Mouse (Mus musculus) hindbrain, embryonic 14.5 days (tissue): ENCODE data around the gene Svopl. TPM values are rescaled to one million over a fixed set of nuclear protein-coding genes. Genes with fewer than 3 reads are reported as not detected.
A peak's percentile ranks its signal among the peaks of the same experiment; 100 is the strongest.

Source experiments
- ATAC-seq: fragments of 200-750 bp; cut with Nextera tagmentation; 2 replicates; pipeline ENCODE4 v1.8.0; 2017; ENCODE audit warnings: moderate number of reproducible peaks, mild to moderate bottlenecking, moderate TSS enrichment, moderate library complexity; ENCODE audit not compliant: low FRiP score
- DNase-seq: peaks from one replicate; pipeline ENCODE4 v3.0.0-alpha.2; 2015; ENCODE audit warnings: low spot score
- H3K27ac ChIP-seq: fragments of 300-500 bp; sonication (generic); 2 replicates; pipeline ENCODE4 v1.5.1; 2014; ENCODE audit warnings: mild to moderate bottlenecking, moderate library complexity
- H3K27me3 ChIP-seq: fragments of 300-500 bp; sonication (generic); 2 replicates; pipeline ENCODE4 v1.6.1; 2014; ENCODE audit warnings: mild to moderate bottlenecking, low read length, mixed read lengths; ENCODE audit not compliant: control insufficient read depth, insufficient read depth
- H3K36me3 ChIP-seq: fragments of 300-500 bp; sonication (generic); replicated peaks from 2 replicates; pipeline ENCODE4 v1.6.1; 2014; ENCODE audit not compliant: control insufficient read depth, insufficient read depth
- H3K4me1 ChIP-seq: fragments of 300-500 bp; sonication (generic); replicated peaks from 2 replicates; pipeline ENCODE4 v1.6.1; 2014; ENCODE audit warnings: antibody characterized with exemption, low read length, mixed read lengths; ENCODE audit not compliant: control insufficient read depth, insufficient read depth
- H3K4me2 ChIP-seq: fragments of 300-500 bp; sonication (generic); replicated peaks from 2 replicates; pipeline ENCODE4 v1.6.1; 2014; ENCODE audit warnings: mild to moderate bottlenecking, moderate library complexity
- H3K4me3 ChIP-seq: fragments of 300-500 bp; sonication (generic); replicated peaks from 2 replicates; pipeline ENCODE4 v1.5.1; 2014; ENCODE audit warnings: mild to moderate bottlenecking, low read length
- H3K9ac ChIP-seq: fragments of 300-500 bp; sonication (generic); 2 replicates; pipeline ENCODE4 v1.6.1; 2014
- H3K9me3 ChIP-seq: fragments of 300-500 bp; sonication (generic); 2 replicates; pipeline ENCODE4 v1.6.1; 2016; ENCODE audit warnings: low read length; ENCODE audit not compliant: control insufficient read depth
- WGBS: fragments of 180-500 bp; shearing (Covaris S2); extraction: QIAGEN DNeasy Blood & Tissue Kit; methylation state at CpG from one replicate; pipeline ENCODE4 v1.1.7; 2014; 5-methylcytosine and 5-hydroxymethylcytosine counted together
- polyA plus RNA-seq: library from polyadenylated mRNA; unstranded; fragments of >200 nt; fragmentation: Nextera tagmentation; extraction: Ambion mirVana; gene quantifications from 2 replicates; pipeline ENCODE4 v1.2.1, GENCODE M21; 2014

The Svopl gene
- polyA plus RNA-seq, 1 experiment from 2014 or later, result 1.6 TPM

DNA sequence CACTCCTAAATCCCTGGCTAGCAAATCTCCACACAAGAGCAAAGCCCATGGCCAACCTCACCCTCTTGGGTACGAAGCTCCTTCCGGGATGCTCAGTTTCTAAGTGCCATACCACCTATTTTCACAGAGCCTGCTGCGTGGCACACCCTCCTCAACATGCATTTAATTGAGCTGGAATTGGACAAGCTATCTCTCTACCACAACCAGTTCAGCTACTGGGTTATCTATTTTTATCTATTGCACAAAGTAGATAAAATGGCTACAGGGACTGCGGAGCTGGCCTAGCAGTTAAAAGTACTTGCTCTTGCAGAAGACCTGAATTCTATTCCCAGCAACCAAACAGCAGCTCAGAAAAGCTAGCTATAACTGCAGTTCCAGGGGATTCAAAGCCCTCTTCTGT lies 24.5 kb upstream of the Svopl start:
- Histone ChIP-seq H3K9me3 (no peaks in the 10 kb centered on the region; the same call in 1 of the 2 replicates), H3K4me2 (no peak overlapping the region), H3K4me3 (no peak overlapping the region), H3K27me3 (no peaks in the 10 kb centered on the region), H3K27ac (no peak overlapping the region), H3K9ac (no peak overlapping the region), H3K36me3 (no peaks in the 10 kb centered on the region), H3K4me1 (peaks cover under 1% of the 10 kb centered on the region; the same call in 1 of the 2 replicates)
- 91% methylated on average over 4 of the region's 4 CpGs for WGBS
- ATAC-seq, result no peak
- no peak for DNase-seq

DNA sequence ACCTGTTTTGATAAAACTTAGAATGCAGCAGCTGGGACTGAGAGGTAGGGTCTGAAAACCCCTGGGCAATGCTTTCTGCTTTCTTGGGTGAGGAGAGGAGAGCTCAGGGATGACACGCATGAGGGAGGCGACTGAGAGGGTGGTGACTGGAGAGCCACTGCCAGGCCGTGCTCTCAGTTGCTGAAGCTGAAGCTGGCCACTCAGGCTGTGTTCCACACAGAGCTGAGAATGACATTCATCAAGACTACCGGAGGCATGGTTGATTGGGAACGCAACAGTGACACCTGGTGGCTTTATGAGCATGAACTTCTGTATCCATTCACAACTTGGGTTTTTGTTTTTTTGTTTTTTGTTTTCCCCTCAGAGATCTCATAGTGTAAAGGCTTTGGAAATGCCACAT lies 19.4 kb upstream of the Svopl start:
- DNase-seq, result peak; percentile 85
- H3K4me2 ChIP-seq, result 0 out of 2 replicates have a peak overlapping the region, but pooled peaks have one; percentile 24

DNA sequence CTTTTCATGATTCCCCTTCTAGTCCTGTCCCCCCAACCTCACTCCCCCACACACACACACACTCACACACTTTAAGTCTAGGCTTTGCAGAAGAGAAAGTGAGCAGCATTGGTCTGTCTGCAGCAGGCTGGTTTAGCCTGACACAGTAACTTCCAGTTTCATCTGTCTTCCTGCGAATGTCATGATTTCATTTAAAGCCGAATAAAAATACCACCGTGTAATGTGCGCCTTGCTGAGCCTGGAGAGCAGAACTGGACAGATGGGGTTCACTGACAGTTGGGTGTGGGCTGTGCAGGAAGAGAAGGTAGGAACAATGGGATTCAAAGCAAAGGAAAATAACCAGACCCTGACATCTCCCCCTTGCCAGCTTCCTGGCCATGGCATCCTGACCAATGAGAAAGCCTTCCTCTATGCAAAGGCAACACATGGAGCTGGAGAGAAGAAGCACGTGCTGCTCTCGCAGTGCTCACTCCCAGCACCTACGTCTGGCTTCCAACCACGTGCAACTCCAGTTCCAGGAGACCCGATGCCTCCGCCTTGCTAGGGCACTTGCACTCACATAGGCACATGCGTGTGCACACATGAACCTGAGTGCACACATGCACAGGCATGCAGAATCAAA lies 18.8 kb upstream of the Svopl start:
- Histone ChIP-seq H3K4me1 (peaks cover 9% of the 10 kb centered on the region), H3K4me3 (no peak overlapping the region), H3K4me2 (no peak overlapping the region), H3K9ac (no peak overlapping the region; the same call in 1 of the 2 replicates), H3K27ac (peak overlapping the region; percentile 4; the same call in 1 of the 2 replicates), H3K27me3 (no peaks in the 10 kb centered on the region), H3K9me3 (no peaks in the 10 kb centered on the region), H3K36me3 (no peaks in the 10 kb centered on the region)
- DNase-seq (no peak), ATAC-seq (peak; percentile 59; the same call in 1 of the 2 replicates)
- 70% methylated on average over 11 of the region's 11 CpGs for WGBS

More for the DNA sequence above, 19.4 kb upstream of the Svopl start:
- Histone ChIP-seq H3K4me3 (no peak overlapping the region), H3K9ac (no peak overlapping the region; the same call in 1 of the 2 replicates), H3K36me3 (no peaks in the 10 kb centered on the region), H3K27me3 (no peaks in the 10 kb centered on the region), H3K27ac (peak overlapping the region; percentile 4; the same call in 1 of the 2 replicates), H3K4me1 (peaks cover 9% of the 10 kb centered on the region), H3K9me3 (no peaks in the 10 kb centered on the region)
- peak; percentile 87 for ATAC-seq
- WGBS, result 3% methylated on average over 5 of the region's 5 CpGs

DNA sequence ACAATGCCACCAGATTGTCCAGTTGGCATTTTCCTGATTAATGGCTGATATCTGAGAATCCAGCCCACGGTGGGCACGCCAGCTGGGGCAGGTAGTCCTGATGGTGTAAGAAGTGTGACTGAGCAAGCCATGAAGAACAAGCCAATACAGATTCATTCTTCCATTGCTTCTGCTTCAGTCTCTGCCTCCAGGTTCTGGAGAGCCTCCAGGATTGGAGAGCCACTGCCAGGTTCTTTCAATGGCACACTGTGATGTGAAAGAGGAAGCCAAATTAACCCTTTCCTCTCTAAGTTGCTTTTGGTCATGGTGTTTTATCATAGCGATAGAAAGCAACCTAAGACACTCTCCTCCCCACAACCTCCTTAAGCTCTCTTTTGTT lies 18.3 kb upstream of the Svopl start:
- WGBS, result 63% methylated on average over 3 of the region's 3 CpGs
- no peak for ATAC-seq
- H3K27ac ChIP-seq, result no peak overlapping the region
- H3K27me3 ChIP-seq, result no peaks in the 10 kb centered on the region
- H3K9me3 ChIP-seq, result no peaks in the 10 kb centered on the region
- DNase-seq, result peak; percentile 56
- peaks cover 9% of the 10 kb centered on the region for H3K4me1 ChIP-seq
- H3K4me3 ChIP-seq, result no peak overlapping the region
- no peak overlapping the region for H3K9ac ChIP-seq
- no peak overlapping the region for H3K4me2 ChIP-seq
- H3K36me3 ChIP-seq, result no peaks in the 10 kb centered on the region

DNA sequence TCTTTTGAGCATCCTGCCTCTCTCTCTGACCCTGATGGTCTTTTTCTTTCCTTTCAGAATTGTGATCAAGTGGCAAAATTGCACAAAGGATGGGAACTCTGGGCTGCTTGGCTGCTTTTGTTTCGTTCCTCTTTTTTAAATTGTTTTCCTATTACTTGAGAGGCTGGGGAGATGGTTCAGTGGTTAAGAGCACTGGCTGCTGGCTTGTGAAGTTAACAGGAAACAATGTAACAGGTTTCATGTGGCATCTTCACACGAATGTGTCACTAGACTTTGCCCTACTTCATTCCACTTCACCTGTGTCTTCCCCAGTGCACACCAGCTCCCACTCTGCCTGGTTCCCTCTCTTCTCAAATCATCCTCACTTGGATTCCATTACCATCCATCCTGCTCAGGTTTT lies 17.8 kb upstream of the Svopl start:
- Histone ChIP-seq H3K9me3 (no peaks in the 10 kb centered on the region), H3K27me3 (no peaks in the 10 kb centered on the region), H3K27ac (no peak overlapping the region), H3K4me3 (no peak overlapping the region), H3K4me1 (peaks cover 9% of the 10 kb centered on the region), H3K9ac (no peak overlapping the region), H3K4me2 (no peak overlapping the region), H3K36me3 (no peaks in the 10 kb centered on the region)
- WGBS, result 76% methylated on average over 2 of the region's 2 CpGs
- ATAC-seq, result no peak
- DNase-seq, result no peak

DNA sequence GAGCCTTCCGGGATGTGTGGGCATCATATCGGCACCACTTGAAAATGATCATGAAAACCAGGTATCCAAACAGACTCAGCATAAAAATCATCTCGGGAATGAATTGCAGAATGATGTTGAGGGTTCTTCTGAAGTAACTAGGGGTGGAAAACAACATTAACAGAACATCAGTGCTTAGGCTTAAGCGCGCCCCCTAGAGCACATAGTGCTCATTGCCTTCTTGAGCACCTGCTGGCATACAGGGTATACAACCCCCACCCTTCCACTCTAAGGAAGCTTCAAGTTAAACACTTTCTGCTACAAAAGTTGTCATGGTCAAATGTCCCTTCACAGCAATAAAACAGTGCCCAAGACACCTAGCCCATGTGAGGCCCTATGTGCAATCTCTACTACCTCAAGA lies 12.0 kb upstream of the Svopl start:
- Histone ChIP-seq H3K9ac (no peak overlapping the region), H3K9me3 (no peaks in the 10 kb centered on the region), H3K36me3 (no peaks in the 10 kb centered on the region), H3K27ac (no peak overlapping the region), H3K27me3 (no peaks in the 10 kb centered on the region), H3K4me1 (no peaks in the 10 kb centered on the region), H3K4me2 (no peak overlapping the region), H3K4me3 (no peak overlapping the region)
- ATAC-seq, result no peak
- 60% methylated on average over 5 of the region's 5 CpGs for WGBS
- DNase-seq, result no peak

DNA sequence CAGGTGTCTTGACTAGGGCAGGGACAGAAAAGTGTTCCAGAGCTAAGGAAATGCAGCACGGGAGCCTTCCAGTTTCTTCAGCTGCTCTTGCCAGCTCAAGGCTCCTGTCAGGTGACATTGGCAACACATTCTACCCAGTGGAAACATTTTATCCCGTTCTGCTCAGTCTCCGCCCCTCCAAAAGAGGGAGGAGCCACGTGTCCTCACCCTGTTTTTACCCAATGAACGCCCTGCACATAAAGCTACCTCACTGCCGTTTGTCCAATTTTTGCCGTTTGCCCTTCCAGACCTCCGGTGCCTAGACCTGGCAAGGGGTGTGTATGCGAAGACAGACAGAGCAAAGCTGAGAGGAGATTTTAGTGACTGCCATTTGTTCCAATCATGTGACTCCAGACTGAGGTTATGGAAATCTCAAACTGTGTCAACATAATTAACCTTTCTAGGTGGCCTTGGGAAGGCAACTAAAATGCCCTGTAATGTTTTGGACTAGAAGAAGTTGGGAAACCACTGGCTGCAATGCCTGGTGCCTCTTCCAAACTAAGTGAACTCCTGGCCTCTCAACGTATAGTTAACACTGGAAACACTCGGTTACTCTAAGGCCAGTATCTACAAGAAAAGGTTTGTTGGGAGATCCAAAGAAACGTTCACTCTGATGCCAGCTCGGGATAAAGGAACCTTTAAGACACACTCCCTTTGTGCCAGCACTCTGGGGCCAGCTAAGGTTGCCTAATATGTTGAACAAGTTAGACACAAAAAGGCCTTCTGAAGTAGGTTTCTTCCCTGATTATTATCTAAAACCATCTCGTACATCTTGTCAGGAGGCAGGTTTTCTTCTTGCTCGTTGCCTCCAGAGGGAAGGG lies 8.9 kb upstream of the Svopl start:
- no peak overlapping the region for H3K4me2 ChIP-seq
- H3K9ac ChIP-seq, result no peak overlapping the region
- no peak for ATAC-seq
- WGBS, result 86% methylated on average over 15 of the region's 15 CpGs
- no peaks in the 10 kb centered on the region for H3K27me3 ChIP-seq
- no peaks in the 10 kb centered on the region for H3K9me3 ChIP-seq
- H3K36me3 ChIP-seq, result no peaks in the 10 kb centered on the region
- no peak for DNase-seq
- H3K4me3 ChIP-seq, result no peak overlapping the region
- no peaks in the 10 kb centered on the region for H3K4me1 ChIP-seq
- H3K27ac ChIP-seq, result no peak overlapping the region

DNA sequence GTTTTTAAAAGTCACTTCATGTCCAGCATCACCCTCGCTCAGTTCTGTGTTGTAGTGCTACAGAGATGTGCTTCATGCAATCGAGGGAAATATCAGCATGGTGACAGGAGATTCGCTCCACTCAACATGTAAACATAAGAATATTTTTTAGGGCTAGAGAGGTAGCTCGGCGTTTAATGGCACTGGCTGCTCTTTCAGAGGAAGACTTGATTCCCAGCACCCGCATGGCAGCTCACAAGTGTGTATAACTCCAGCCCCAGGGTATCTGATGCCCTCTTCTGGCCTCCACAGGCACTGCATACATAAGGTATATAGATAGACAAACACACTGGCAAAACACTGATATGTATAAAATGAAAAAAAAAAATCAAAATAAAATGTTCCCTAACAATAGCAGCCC lies 2.8 kb upstream of the Svopl start:
- no peaks in the 10 kb centered on the region for H3K9me3 ChIP-seq
- no peak overlapping the region for H3K4me2 ChIP-seq
- DNase-seq (no peak), ATAC-seq (no peak)
- no peaks in the 10 kb centered on the region for H3K27me3 ChIP-seq
- H3K36me3 ChIP-seq, result no peaks in the 10 kb centered on the region
- H3K27ac ChIP-seq, result no peak overlapping the region
- 91% methylated on average over 6 of the region's 6 CpGs for WGBS
- no peaks in the 10 kb centered on the region for H3K4me1 ChIP-seq
- no peak overlapping the region for H3K4me3 ChIP-seq
- H3K9ac ChIP-seq, result no peak overlapping the region

DNA sequence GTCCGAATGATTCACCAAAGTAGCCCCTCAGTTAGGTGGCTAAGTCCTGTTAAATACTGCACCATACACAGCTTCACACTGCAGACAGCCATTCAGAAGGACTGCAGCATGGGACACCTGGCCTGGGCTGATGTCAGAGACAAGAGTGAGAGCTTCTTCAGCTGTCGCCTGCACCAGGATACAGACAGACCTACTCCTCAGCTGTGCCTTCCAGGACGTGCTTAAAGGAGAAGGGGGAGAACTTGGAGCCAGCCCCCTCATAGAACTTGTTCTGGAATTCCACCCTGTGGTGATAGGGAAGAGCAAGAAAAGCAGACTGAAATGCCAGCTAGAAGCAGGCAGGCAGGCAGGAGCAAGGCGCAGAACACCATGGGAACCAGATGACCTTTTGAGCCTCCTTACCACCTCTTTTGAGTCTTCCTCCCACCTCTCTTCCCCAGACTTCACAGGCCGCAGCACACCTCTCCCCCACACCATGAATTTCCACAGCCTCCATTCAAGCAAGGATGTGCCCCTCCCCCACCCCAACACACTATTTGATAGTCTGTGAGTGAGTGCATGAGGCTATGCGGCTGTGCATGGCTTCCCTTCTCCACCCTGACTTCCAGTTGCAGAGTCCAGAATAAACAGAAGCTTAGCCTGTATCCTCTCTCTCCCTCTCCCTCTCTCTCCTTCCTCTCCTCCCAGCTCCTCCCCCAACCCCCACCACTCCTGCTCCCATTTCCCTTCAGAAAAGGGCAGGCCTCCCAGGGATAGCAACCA lies 2.2 kb upstream of the Svopl start:
- DNase-seq (no peak), ATAC-seq (no peak)
- Histone ChIP-seq H3K9me3 (no peaks in the 10 kb centered on the region), H3K27ac (no peak overlapping the region), H3K4me1 (no peaks in the 10 kb centered on the region), H3K36me3 (no peaks in the 10 kb centered on the region), H3K27me3 (no peaks in the 10 kb centered on the region), H3K4me3 (no peak overlapping the region), H3K9ac (no peak overlapping the region), H3K4me2 (no peak overlapping the region)
- WGBS, result 54% methylated on average over 6 of the region's 6 CpGs
